Mouse (Mus musculus) adrenal gland, postnatal 14 days (tissue): Measurements from ENCODE around the gene Mocs3. TPM values are rescaled to one million over a fixed set of nuclear protein-coding genes. Genes with fewer than 3 reads are reported as not detected.

Experiments used
- total RNA-seq: library from RNA; stranded (reverse); gene quantifications from 2 replicates; pipeline ENCODE4 v1.2.3, GENCODE M21; 2021

The Mocs3 gene
- total RNA-seq, 1 experiment from 2014 or later = 11.9 TPM

Other genes with a start within 250 kb of the Mocs3 start
- 2.6 and 5.3 TPM in 2 replicates for gene Ripor3, start 220.0 kb upstream of the Mocs3 start, total RNA-seq
- 1.7 and 1.9 TPM in 2 replicates for gene Pard6b, start 149.6 kb upstream of the Mocs3 start, total RNA-seq
- 48.9 and 51.8 TPM in 2 replicates for gene Adnp, start 23.5 kb upstream of the Mocs3 start, total RNA-seq
- 25.8 and 28.0 TPM in 2 replicates for gene Gm20716, start 258 bp upstream of the Mocs3 start, total RNA-seq
- 116 and 126 TPM in 2 replicates for gene Dpm1, start within 50 bp of the Mocs3 start, total RNA-seq
- 0.08 TPM in 1 of 2 replicates, not detected in the other for gene Kcng1, start 51.1 kb downstream of the Mocs3 start, total RNA-seq